Mouse (Mus musculus): ENCODE data around the gene Acsm2. TPM values are rescaled to one million over a fixed set of nuclear protein-coding genes. Genes with fewer than 3 reads are reported as not detected.

The Acsm2 gene
- not detected in 4 replicates for total RNA-seq (2023; ENCODE audit: inconsistent age)

DNA sequence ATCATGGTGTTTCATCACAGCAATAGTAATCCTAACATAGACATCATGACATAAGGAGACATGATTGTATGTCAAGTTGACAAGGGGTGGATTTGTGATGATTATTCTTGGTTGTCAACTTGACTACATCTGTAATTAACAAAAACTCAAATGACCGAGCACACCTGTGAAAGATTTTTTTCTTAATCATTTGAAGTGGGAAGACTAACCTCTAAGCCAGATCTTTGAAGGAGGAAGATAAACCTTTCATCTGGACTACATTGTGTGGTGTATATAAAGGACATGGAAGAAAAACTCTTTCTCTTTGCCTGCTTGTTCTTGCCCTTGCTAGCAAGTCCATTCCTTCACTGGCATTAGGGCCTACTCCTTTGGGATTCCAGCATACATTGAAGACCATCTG lies at the start of gene Acsm2:
Gene Acsm2, plus strand, starts transcription at position 301 of the 400 bp plus-strand sequence.

GRCm38 (mm10) chr7:119519163-119519562 lies 35.0 kb upstream of the Acsm2 start, which contains the start of gene Acsm5:
Gene Acsm5 (plus strand): TSS chr7:119519463.

DNA sequence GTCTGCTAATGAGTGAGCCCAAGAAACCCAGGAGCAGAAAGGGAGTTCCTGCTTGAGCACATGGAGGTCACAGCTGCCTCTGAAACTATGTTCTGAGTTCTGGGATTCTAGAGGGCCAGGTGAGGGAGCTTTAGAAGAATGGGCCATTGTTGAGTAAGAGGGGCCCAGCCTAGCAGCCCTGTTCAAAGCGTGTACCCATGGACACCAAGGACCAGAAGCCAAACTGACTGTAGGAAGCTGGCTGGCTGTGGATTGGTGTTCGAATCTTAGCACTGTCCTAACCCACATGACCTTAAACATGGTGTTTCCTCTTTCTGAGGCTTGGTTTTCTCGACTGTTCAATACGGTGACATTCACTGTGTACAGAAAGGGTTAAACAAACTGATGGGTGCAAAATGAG lies 30.8 kb upstream of the Acsm2 start, which contains the start of gene Pdilt:
Gene Pdilt, minus strand, starts transcription at position 101 of the 400 bp plus-strand sequence.

DNA sequence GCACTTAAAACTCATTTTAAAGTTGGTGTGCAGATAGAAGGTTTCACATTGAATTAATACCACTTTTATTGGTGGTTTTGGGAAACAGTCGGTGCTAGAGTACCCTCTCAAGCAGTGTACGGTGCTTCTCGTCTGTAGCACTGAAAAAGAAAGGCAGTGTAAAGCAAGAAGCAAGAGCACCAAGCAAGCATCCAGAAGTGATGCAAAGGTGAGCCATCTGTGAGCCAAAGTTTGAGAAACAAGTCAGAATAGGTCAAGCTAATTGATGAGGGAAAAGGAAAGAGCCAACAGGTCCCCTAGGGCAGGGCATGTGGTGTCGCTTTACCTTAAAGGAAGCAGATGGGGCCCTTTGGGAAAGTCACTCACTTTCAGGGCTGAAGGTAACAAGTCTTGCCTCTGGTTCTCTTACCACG lies 52.5 kb downstream of the Acsm2 start, which contains the start of gene Acsm1:
Gene Acsm1, plus strand, starts transcription at position 363 of the 413 bp plus-strand sequence.

Other genes starting within 250 kb of the Acsm2 start
- gene Gp2, start 95.1 kb upstream of the Acsm2 start, total RNA-seq (2023; ENCODE audit: inconsistent age) = 0.45 TPM in 1 of 4 replicates, not detected in the others
- not detected in 4 replicates for gene Umod, start 75.1 kb upstream of the Acsm2 start, total RNA-seq (2023; ENCODE audit: inconsistent age)
- not detected in 4 replicates for gene Acsm5, start 34.9 kb upstream of the Acsm2 start, total RNA-seq (2023; ENCODE audit: inconsistent age)
- not detected in 4 replicates for gene Pdilt, start 30.9 kb upstream of the Acsm2 start, total RNA-seq (2023; ENCODE audit: inconsistent age)
- gene Acsm1, start 52.7 kb downstream of the Acsm2 start, total RNA-seq (2023; ENCODE audit: inconsistent age) = not detected in 4 replicates
- not detected in 4 replicates for gene Acsm4, start 135.7 kb downstream of the Acsm2 start, total RNA-seq (2023; ENCODE audit: inconsistent age)
- gene Thumpd1, start 166.5 kb downstream of the Acsm2 start, total RNA-seq (2023; ENCODE audit: inconsistent age) = 86.9 to 92.3 TPM (median 90.9 TPM) in 4 replicates
- gene Acsm3, start 206.6 kb downstream of the Acsm2 start, total RNA-seq (2023; ENCODE audit: inconsistent age) = not detected in 4 replicates
- 6.6 to 10.3 TPM (median 8.9 TPM) in 4 replicates for gene Rexo5, start 239.7 kb downstream of the Acsm2 start, total RNA-seq (2023; ENCODE audit: inconsistent age)
- 3.7 to 4.5 TPM (median 4.2 TPM) in 4 replicates for gene Eri2, start 239.7 kb downstream of the Acsm2 start, total RNA-seq (2023; ENCODE audit: inconsistent age)

Data from B cell, adult (primary cell).